In genomic region chr16:93292965-93293653, GRCm38 (mm10) we compare ENCODE assay signal across 8 mouse cellular contexts.
A peak's percentile ranks its signal among the peaks of the same experiment; 100 is the strongest.
DNase-seq lines count a peak whose midpoint lies in the region; ATAC-seq and TF ChIP-seq lines count a peak whose summit lies in the region.

No protein-coding gene starts in this region.

- no peaks in the 10 kb centered on the region for H3K9me3 ChIP-seq in embryonic facial prominence, embryonic 10.5 days
- no peaks in the 10 kb centered on the region for H3K9me3 ChIP-seq in limb, embryonic 11.5 days (ENCODE audit: control insufficient read depth, low read length)

- peaks cover 15% of the 10 kb centered on the region for H3K4me1 ChIP-seq in embryonic facial prominence, embryonic 10.5 days
- H3K4me1 ChIP-seq in kidney, adult 2 months (ENCODE audit: control insufficient read depth, insufficient read depth, low read length): no peaks in the 10 kb centered on the region; the same call in 1 of the 2 replicates
- H3K4me1 ChIP-seq in limb, embryonic 11.5 days (ENCODE audit: control insufficient read depth, insufficient read depth, low read length): peaks cover 13% of the 10 kb centered on the region; the same call in 1 of the 2 replicates

- 30% methylated on average over 13 of the region's 13 CpGs for WGBS in embryonic facial prominence, embryonic 10.5 days
- WGBS in kidney, adult 2 months: 27% methylated on average over 13 of the region's 13 CpGs
- WGBS in limb, embryonic 11.5 days: 18% methylated on average over 13 of the region's 13 CpGs

- H3K36me3 ChIP-seq in embryonic facial prominence, embryonic 10.5 days (replicated peaks): no peaks in the 10 kb centered on the region
- H3K36me3 ChIP-seq in kidney, adult 2 months (ENCODE audit: control insufficient read depth, insufficient read depth, low read length): no peaks in the 10 kb centered on the region
- H3K36me3 ChIP-seq in limb, embryonic 11.5 days (ENCODE audit: control insufficient read depth, insufficient read depth, low read length): no peaks in the 10 kb centered on the region

- no peak overlapping the region for H3K9ac ChIP-seq in limb, embryonic 11.5 days (ENCODE audit: low read length)

- ATAC-seq in limb, embryonic 11.5 days (ENCODE audit: insufficient number of reproducible peaks, low FRiP score, low TSS enrichment, low read depth): peak; percentile 75
- peak; percentile 61 for ATAC-seq in monocyte, adult 5-6 weeks (replicated peaks; ENCODE audit: insufficient number of reproducible peaks, low FRiP score, low TSS enrichment, poor library complexity, severe bottlenecking)

- TF ChIP-seq POLR2A in kidney, adult 2 months (IDR thresholded peaks at IDR 0.05; ENCODE audit: low read depth, low read length): no peak

- peak overlapping the region; percentile 66; the same call in 1 of the 2 replicates for H3K27ac ChIP-seq in embryonic facial prominence, embryonic 10.5 days (replicated peaks)
- no peak overlapping the region for H3K27ac ChIP-seq in kidney, adult 2 months (ENCODE audit: insufficient read depth, low read depth, low read length)
- no peak overlapping the region for H3K27ac ChIP-seq in limb, embryonic 11.5 days (replicated peaks; ENCODE audit: low read depth, low read length)

- DNase-seq in 3134 (ENCODE audit: extremely low read depth, insufficient read length, low spot score): peak; percentile 73
- peak; percentile 81 for DNase-seq in adrenal gland, postnatal 10 days
- peak; percentile 81 for DNase-seq in embryonic facial prominence, embryonic 10.5 days (ENCODE audit: low spot score)
- DNase-seq in heart, adult 18-20 months: peak; percentile 55 to 77
- peak; percentile 65 for DNase-seq in kidney, adult 2 months
- peak; percentile 88 for DNase-seq in limb, embryonic 11.5 days (ENCODE audit: low spot score)
- DNase-seq in spleen, postnatal 4 days (ENCODE audit: low spot score in 2 of 2): peak; percentile 46 to 77

- H3K4me3 ChIP-seq in embryonic facial prominence, embryonic 10.5 days: no peak overlapping the region
- H3K4me3 ChIP-seq in kidney, adult 2 months (ENCODE audit: insufficient read depth, low read depth, low read length): no peak overlapping the region
- H3K4me3 ChIP-seq in limb, embryonic 11.5 days (ENCODE audit: low read depth, low read length): no peak overlapping the region

- TF ChIP-seq CTCF in kidney, adult 2 months (conservative IDR thresholded peaks at IDR 0.05; ENCODE audit: insufficient read depth, insufficient read length, low read depth, low read length): peak; percentile 90

- peaks cover 41% of the 10 kb centered on the region for H3K27me3 ChIP-seq in embryonic facial prominence, embryonic 10.5 days (replicated peaks; ENCODE audit: low read depth, poor library complexity, severe bottlenecking)
- no peaks in the 10 kb centered on the region; the same call in 1 of the 2 replicates for H3K27me3 ChIP-seq in kidney, adult 2 months (replicated peaks; ENCODE audit: control insufficient read depth, insufficient read depth, low read length)
- H3K27me3 ChIP-seq in limb, embryonic 11.5 days (ENCODE audit: control insufficient read depth, insufficient read depth, low read length): peaks cover 2% of the 10 kb centered on the region; the same call in 1 of the 2 replicates

- no peak overlapping the region for H3K4me2 ChIP-seq in limb, embryonic 11.5 days (ENCODE audit: low read depth, severe bottlenecking)
